Mouse (Mus musculus) intestine, postnatal 0 days (tissue): Measurements from ENCODE around the gene Pawr. TPM values are rescaled to one million over a fixed set of nuclear protein-coding genes. Genes with fewer than 3 reads are reported as not detected.

Experiments used
- ATAC-seq: fragments of 200-750 bp; cut with Nextera tagmentation; 2 replicates; pipeline ENCODE4 v1.8.0; 2017; ENCODE audit warnings: mild to moderate bottlenecking, moderate TSS enrichment, moderate library complexity
- H3K27ac ChIP-seq: fragments of 300-500 bp; sonication (generic); 2 replicates; pipeline ENCODE4 v1.5.1; 2014; ENCODE audit warnings: mild to moderate bottlenecking, low read depth, low read length, moderate library complexity
- H3K27me3 ChIP-seq: fragments of 300-500 bp; sonication (generic); replicated peaks from 2 replicates; pipeline ENCODE4 v1.6.1; 2014; ENCODE audit warnings: low read length, mixed read lengths; ENCODE audit not compliant: control insufficient read depth, insufficient read depth
- H3K36me3 ChIP-seq: fragments of 300-500 bp; sonication (generic); 2 replicates; pipeline ENCODE4 v1.6.1; 2014; ENCODE audit warnings: mild to moderate bottlenecking, moderate library complexity; ENCODE audit not compliant: control insufficient read depth, insufficient read depth
- H3K4me1 ChIP-seq: fragments of 300-500 bp; sonication (generic); replicated peaks from 2 replicates; pipeline ENCODE4 v1.6.1; 2014; ENCODE audit warnings: antibody characterized with exemption, low read length, mixed read lengths; ENCODE audit not compliant: control insufficient read depth, insufficient read depth
- H3K4me2 ChIP-seq: fragments of 300-500 bp; sonication (generic); replicated peaks from 2 replicates; pipeline ENCODE4 v1.6.1; 2014; ENCODE audit warnings: low read depth, mild to moderate bottlenecking, moderate library complexity
- H3K4me3 ChIP-seq: fragments of 300-500 bp; sonication (generic); 2 replicates; pipeline ENCODE4 v1.5.1; 2014; ENCODE audit warnings: low read depth, low read length
- H3K9ac ChIP-seq: fragments of 300-500 bp; sonication (generic); 2 replicates; pipeline ENCODE4 v1.6.1; 2014; ENCODE audit warnings: mild to moderate bottlenecking, low read depth, low read length
- H3K9me3 ChIP-seq: fragments of 300-500 bp; sonication (generic); 2 replicates; pipeline ENCODE4 v1.6.1; 2016; ENCODE audit warnings: mixed run types; ENCODE audit not compliant: control insufficient read depth
- CTCF ChIP-seq: sonication (generic); IDR thresholded peaks from 2 replicates; pipeline ENCODE4 v1.5.1; 2016; ENCODE audit warnings: low read depth, mild to moderate bottlenecking, control low read depth, antibody characterized with exemption, moderate library complexity
- WGBS: fragments of 180-500 bp; shearing (Covaris S2); extraction: QIAGEN DNeasy Blood & Tissue Kit; methylation state at CpG from one replicate; pipeline ENCODE4 v1.1.7; 2014; 5-methylcytosine and 5-hydroxymethylcytosine counted together
- polyA plus RNA-seq: library from polyadenylated mRNA; unstranded; fragments of >200 nt; fragmentation: Nextera tagmentation; extraction: Ambion mirVana; gene quantifications from 2 replicates; pipeline ENCODE4 v1.2.1, GENCODE M21; 2015

The Pawr gene
- polyA plus RNA-seq = 11.9 and 12.3 TPM in 2 replicates

GRCm38 (mm10) chr10:108331784-108332561, at the start of gene Pawr:
Pawr (plus strand) TSS chr10:108332121.
- Histone ChIP-seq H3K4me3 (peak within 1 kb of the TSS; percentile 91), H3K9ac (peak within 1 kb of the TSS; percentile 92), H3K36me3 (no peaks in the 10 kb centered on the region), H3K4me2 (peak within 1 kb of the TSS; percentile 84), H3K9me3 (no peaks in the 10 kb centered on the region), H3K27ac (peak within 1 kb of the TSS; percentile 95), H3K4me1 (0 out of 2 replicates have a peak, but pooled peaks cover 5% of the 10 kb centered on the region), H3K27me3 (no peaks in the 10 kb centered on the region)
- no peak for TF ChIP-seq CTCF
- WGBS = under 1% methylated on average over 78 of the region's 85 CpGs
- ATAC-seq = peak; percentile 92

- no peaks in the 10 kb centered on the region for H3K27me3 ChIP-seq
- no peak overlapping the region for H3K4me2 ChIP-seq
- peaks cover 24% of the 10 kb centered on the region for H3K36me3 ChIP-seq
- H3K27ac ChIP-seq = no peak overlapping the region
- 86% methylated on average over 6 of the region's 6 CpGs for WGBS
- H3K9me3 ChIP-seq = no peaks in the 10 kb centered on the region
- ATAC-seq = no peak
- no peaks in the 10 kb centered on the region for H3K4me1 ChIP-seq
- no peak overlapping the region for H3K9ac ChIP-seq
- no peak for TF ChIP-seq CTCF
- H3K4me3 ChIP-seq = no peak overlapping the region
These were observed 49.6 kb upstream of the Pawr start for GRCm38 (mm10) chr10:108282351-108282750.

GRCm38 (mm10) chr10:108283418-108283817, 48.5 kb upstream of the Pawr start:
- no peaks in the 10 kb centered on the region for H3K27me3 ChIP-seq
- WGBS = 87% methylated on average over 2 of the region's 2 CpGs
- ATAC-seq = no peak
- H3K4me3 ChIP-seq = no peak overlapping the region
- peaks cover 15% of the 10 kb centered on the region for H3K36me3 ChIP-seq
- no peak overlapping the region for H3K9ac ChIP-seq
- H3K4me1 ChIP-seq = no peaks in the 10 kb centered on the region
- H3K9me3 ChIP-seq = no peaks in the 10 kb centered on the region
- H3K4me2 ChIP-seq = no peak overlapping the region
- no peak overlapping the region for H3K27ac ChIP-seq
- TF ChIP-seq CTCF = no peak

- H3K4me1 ChIP-seq = no peaks in the 10 kb centered on the region
- TF ChIP-seq CTCF = no peak
- ATAC-seq = no peak
- whole genome bisulfite sequencing = 88% methylated on average over 4 of the region's 4 CpGs
- H3K27ac ChIP-seq = no peak overlapping the region
- no peak overlapping the region for H3K4me3 ChIP-seq
- H3K9me3 ChIP-seq = no peaks in the 10 kb centered on the region
- no peaks in the 10 kb centered on the region for H3K27me3 ChIP-seq
- peaks cover 15% of the 10 kb centered on the region for H3K36me3 ChIP-seq
- H3K9ac ChIP-seq = no peak overlapping the region
- H3K4me2 ChIP-seq = no peak overlapping the region
These were observed 48.1 kb upstream of the Pawr start for GRCm38 (mm10) chr10:108283837-108284236.

GRCm38 (mm10) chr10:108284445-108284844, 47.5 kb upstream of the Pawr start:
- Histone ChIP-seq H3K4me2 (no peak overlapping the region), H3K9me3 (no peaks in the 10 kb centered on the region), H3K36me3 (peaks cover 14% of the 10 kb centered on the region), H3K4me3 (no peak overlapping the region), H3K27ac (no peak overlapping the region), H3K27me3 (no peaks in the 10 kb centered on the region), H3K4me1 (no peaks in the 10 kb centered on the region), H3K9ac (no peak overlapping the region)
- no peak for ATAC-seq
- WGBS = 93% methylated on average over 4 of the region's 4 CpGs
- no peak for TF ChIP-seq CTCF

GRCm38 (mm10) chr10:108284977-108285376, 46.9 kb upstream of the Pawr start:
- H3K4me2 ChIP-seq = no peak overlapping the region
- ATAC-seq = no peak
- H3K36me3 ChIP-seq = peaks cover 9% of the 10 kb centered on the region
- TF ChIP-seq CTCF = no peak
- no peak overlapping the region for H3K9ac ChIP-seq
- no peaks in the 10 kb centered on the region for H3K9me3 ChIP-seq
- H3K27me3 ChIP-seq = no peaks in the 10 kb centered on the region
- H3K4me3 ChIP-seq = no peak overlapping the region
- no peak overlapping the region for H3K27ac ChIP-seq
- WGBS = 95% methylated on average over 5 of the region's 5 CpGs
- no peaks in the 10 kb centered on the region for H3K4me1 ChIP-seq
